Comparison of ENCODE assay signal across 29 mouse cellular contexts in the genomic region with DNA sequence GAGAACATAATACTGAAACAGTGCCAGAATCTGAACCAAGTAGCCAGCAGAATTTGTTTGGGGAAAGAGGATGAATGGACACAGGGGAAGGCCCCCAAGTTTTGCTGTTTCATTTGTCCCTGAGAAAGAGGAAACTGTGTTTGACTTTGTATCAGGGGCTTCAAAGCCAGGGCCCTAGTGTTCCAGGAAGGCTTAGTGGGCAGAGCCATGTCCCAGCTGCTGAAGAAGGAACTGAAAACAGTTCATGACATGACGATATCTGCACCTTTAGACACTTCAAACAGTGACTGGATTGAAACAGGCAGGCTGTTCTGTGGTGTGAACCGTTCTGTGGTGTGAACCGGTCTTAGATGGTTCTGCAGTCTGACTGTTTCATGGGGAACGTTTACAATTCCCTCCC. TPM values are rescaled to one million over a fixed set of nuclear protein-coding genes. Genes with fewer than 3 reads are reported as not detected.
"Had no signal": no experiment of that assay in that cellular context is flagged by ENCODE, and none has a peak within 500 bp of the region (broad histone marks: within the 10 kb centered on the region; RNA-seq: fewer than 3 reads in every experiment).

No protein-coding gene starts in this region.

RNA-seq across cellular contexts. Expression of a gene that starts 8.4 kb away (rescaled TPM):
- total RNA-seq: gastrocnemius, adult 18-20 months; gastrocnemius, adult 8-10 months; gastrocnemius, postnatal 14 days; gastrocnemius, postnatal 36 days; heart, adult 18-20 months; heart, adult 8-10 months; heart, postnatal 10 days; heart, postnatal 25 days; heart, postnatal 4 days; hindbrain, postnatal 0 days; layer of hippocampus, postnatal 36 days; left cerebral cortex, postnatal 10 days; left cerebral cortex, postnatal 25 days; left cerebral cortex, postnatal 4 days; liver, adult 2 months had no signal
- polyA plus RNA-seq: heart, embryonic 10.5 days; heart, embryonic 12.5 days; heart, embryonic 14.5 days; heart, embryonic 16.5 days; hindbrain, embryonic 11.5 days; hindbrain, embryonic 13.5 days; hindbrain, postnatal 0 days; intestine, embryonic 14.5 days; intestine, embryonic 16.5 days; kidney, embryonic 15.5 days; kidney, postnatal 0 days; large intestine, adult 2 months; limb, embryonic 11.5 days; limb, embryonic 13.5 days; limb, embryonic 15.5 days; liver, adult 2 months had no signal
